Mouse (Mus musculus): ENCODE data around the gene Pptc7. TPM values are rescaled to one million over a fixed set of nuclear protein-coding genes. Genes with fewer than 3 reads are reported as not detected.

Pptc7 gene
- polyA plus RNA-seq, 1 experiment from 2014 or later: 8.5 TPM

DNA sequence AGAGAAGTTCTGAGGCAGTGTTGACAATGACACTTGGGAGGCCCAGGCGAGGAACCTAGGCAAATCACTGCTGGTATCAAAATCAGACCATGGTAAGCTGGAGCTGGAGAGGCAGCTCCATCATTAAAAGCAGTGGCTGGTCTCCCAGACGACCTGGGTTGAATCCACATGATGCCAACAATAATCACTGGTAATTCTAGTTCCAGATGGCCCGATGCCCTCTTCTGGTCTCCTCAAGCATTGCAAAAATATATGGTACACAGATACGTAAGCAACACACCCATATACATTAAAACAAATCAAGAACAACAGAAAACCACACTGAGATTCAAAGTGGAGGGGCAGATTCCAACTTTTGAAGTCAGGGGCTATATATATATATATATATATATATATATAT, 61.6 kb downstream of the Pptc7 start:
- DNase-seq (ENCODE audit: low spot score): no peak

DNA sequence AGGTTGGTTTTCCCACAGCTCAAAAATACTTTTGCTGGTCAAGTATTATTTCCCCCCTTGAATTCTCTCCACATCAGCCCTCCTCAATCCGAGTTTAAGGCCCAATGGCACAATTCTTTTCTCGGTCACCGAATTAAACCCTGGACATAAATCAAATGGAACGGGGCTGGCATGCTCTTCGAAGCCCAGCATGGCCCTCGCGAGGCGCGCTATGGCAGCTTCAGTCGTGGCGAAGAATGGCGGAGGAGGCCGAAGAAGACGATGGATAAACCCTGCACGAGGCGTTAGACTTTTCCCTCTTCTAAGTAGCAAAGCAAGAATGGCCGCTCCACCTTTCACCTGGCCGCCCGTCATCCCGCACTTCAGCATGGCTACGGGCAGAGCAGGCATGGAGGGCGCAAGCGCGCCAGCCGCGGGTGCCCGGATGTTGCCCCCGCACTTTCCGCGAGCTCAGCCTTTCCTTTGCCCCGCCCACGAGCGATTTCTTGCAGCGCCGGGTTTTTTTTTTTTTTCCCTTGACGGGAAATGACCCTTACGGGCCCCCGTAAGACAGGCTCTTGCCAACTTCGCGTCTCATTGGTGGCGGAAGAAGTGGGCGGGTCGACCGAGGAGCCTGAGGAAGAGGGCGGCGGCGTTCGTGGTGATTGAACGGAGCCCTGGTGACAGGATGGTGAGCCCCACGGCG, 69.8 kb downstream of the Pptc7 start, which contains the start of the genes Rad9b and Vps29:
Gene Rad9b, minus strand, starts transcription at position 427 of the 685 bp plus-strand sequence.
Gene Vps29, plus strand, starts transcription at position 563 of the 685 bp plus-strand sequence.
- Histone ChIP-seq H3K4me2 (ENCODE audit: low read depth) (peak within 1 kb of the TSS; percentile 78), H3K9me3 (ENCODE audit: control insufficient read depth, low read length) (no peaks in the 10 kb centered on the region), H3K36me3 (ENCODE audit: control insufficient read depth, insufficient read depth, low read length) (no peaks in the 10 kb centered on the region), H3K4me3 (ENCODE audit: low read depth, low read length) (peak within 1 kb of the TSS; percentile 77), H3K4me1 (ENCODE audit: control insufficient read depth, insufficient read depth, low read length) (no peaks in the 10 kb centered on the region; the same call in 1 of the 2 replicates), H3K9ac (ENCODE audit: low read length) (peak within 1 kb of the TSS; percentile 83), H3K27me3 (ENCODE audit: control insufficient read depth, insufficient read depth, low read length) (no peaks in the 10 kb centered on the region), H3K27ac (ENCODE audit: low read depth, low read length) (peak within 1 kb of the TSS; percentile 65; the same call in 1 of the 2 replicates)
- WGBS: under 1% methylated on average over 50 of the region's 51 CpGs
- ATAC-seq (ENCODE audit: insufficient read depth, low FRiP score, low TSS enrichment): peak; percentile 93
- peak; percentile 98 for DNase-seq (ENCODE audit: low spot score)

More for the DNA sequence above, 61.6 kb downstream of the Pptc7 start:
- H3K4me2 ChIP-seq (ENCODE audit: low read depth): no peak overlapping the region
- no peaks in the 10 kb centered on the region for H3K36me3 ChIP-seq (ENCODE audit: control insufficient read depth, insufficient read depth, low read length)
- no peak for ATAC-seq (ENCODE audit: insufficient read depth, low FRiP score, low TSS enrichment)
- H3K27me3 ChIP-seq (ENCODE audit: control insufficient read depth, insufficient read depth, low read length): no peaks in the 10 kb centered on the region
- no peaks in the 10 kb centered on the region for H3K4me1 ChIP-seq (ENCODE audit: control insufficient read depth, insufficient read depth, low read length)
- H3K9ac ChIP-seq (ENCODE audit: low read length): no peak overlapping the region
- no peaks in the 10 kb centered on the region for H3K9me3 ChIP-seq (ENCODE audit: control insufficient read depth, low read length)
- WGBS: 78% methylated on average over 4 of the region's 4 CpGs
- H3K27ac ChIP-seq (ENCODE audit: low read depth, low read length): no peak overlapping the region
- no peak overlapping the region for H3K4me3 ChIP-seq (ENCODE audit: low read depth, low read length)

GRCm38 (mm10) chr5:122354492-122355067, 70.4 kb downstream of the Pptc7 start:
- peak overlapping the region; percentile 65; the same call in 1 of the 2 replicates for H3K27ac ChIP-seq (ENCODE audit: low read depth, low read length)
- peak overlapping the region; percentile 78 for H3K4me2 ChIP-seq (ENCODE audit: low read depth)
- H3K4me3 ChIP-seq (ENCODE audit: low read depth, low read length): peak overlapping the region; percentile 77
- no peaks in the 10 kb centered on the region for H3K27me3 ChIP-seq (ENCODE audit: control insufficient read depth, insufficient read depth, low read length)
- H3K36me3 ChIP-seq (ENCODE audit: control insufficient read depth, insufficient read depth, low read length): no peaks in the 10 kb centered on the region
- no peaks in the 10 kb centered on the region; the same call in 1 of the 2 replicates for H3K4me1 ChIP-seq (ENCODE audit: control insufficient read depth, insufficient read depth, low read length)
- H3K9ac ChIP-seq (ENCODE audit: low read length): peak overlapping the region; percentile 83
- under 1% methylated on average over 56 of the region's 57 CpGs for whole genome bisulfite sequencing
- ATAC-seq (ENCODE audit: insufficient read depth, low FRiP score, low TSS enrichment) (no peak; the same call in 1 of the 2 replicates), DNase-seq (ENCODE audit: low spot score) (no peak)
- no peaks in the 10 kb centered on the region for H3K9me3 ChIP-seq (ENCODE audit: control insufficient read depth, low read length)

GRCm38 (mm10) chr5:122371591-122372191, 87.5 kb downstream of the Pptc7 start, which contains the start of gene Gpn3:
TSS of gene Gpn3 (plus strand) at chr5:122371876.
- ATAC-seq (ENCODE audit: insufficient read depth, low FRiP score, low TSS enrichment) (peak; percentile 84), DNase-seq (ENCODE audit: low spot score) (no peak)
- peak within 1 kb of the TSS; percentile 70 for H3K4me2 ChIP-seq (ENCODE audit: low read depth)
- H3K36me3 ChIP-seq (ENCODE audit: control insufficient read depth, insufficient read depth, low read length): peaks cover 16% of the 10 kb centered on the region
- H3K9ac ChIP-seq (ENCODE audit: low read length): peak within 1 kb of the TSS; percentile 75
- H3K27me3 ChIP-seq (ENCODE audit: control insufficient read depth, insufficient read depth, low read length): no peaks in the 10 kb centered on the region
- peak within 1 kb of the TSS; percentile 76 for H3K4me3 ChIP-seq (ENCODE audit: low read depth, low read length)
- 0 out of 2 replicates have a peak, but pooled peaks cover 2% of the 10 kb centered on the region for H3K4me1 ChIP-seq (ENCODE audit: control insufficient read depth, insufficient read depth, low read length)
- 0% methylated on average over 27 of the region's 46 CpGs for WGBS
- peak within 1 kb of the TSS; percentile 93 for H3K27ac ChIP-seq (ENCODE audit: low read depth, low read length)
- H3K9me3 ChIP-seq (ENCODE audit: control insufficient read depth, low read length): no peaks in the 10 kb centered on the region

GRCm38 (mm10) chr5:122372192-122372769, 88.1 kb downstream of the Pptc7 start, which contains the start of gene Fam216a:
TSS of gene Fam216a (minus strand) at chr5:122372364.
- H3K36me3 ChIP-seq (ENCODE audit: control insufficient read depth, insufficient read depth, low read length): peaks cover 15% of the 10 kb centered on the region
- peak within 1 kb of the TSS; percentile 70 for H3K4me2 ChIP-seq (ENCODE audit: low read depth)
- ATAC-seq (ENCODE audit: insufficient read depth, low FRiP score, low TSS enrichment): peak; percentile 91

DNA sequence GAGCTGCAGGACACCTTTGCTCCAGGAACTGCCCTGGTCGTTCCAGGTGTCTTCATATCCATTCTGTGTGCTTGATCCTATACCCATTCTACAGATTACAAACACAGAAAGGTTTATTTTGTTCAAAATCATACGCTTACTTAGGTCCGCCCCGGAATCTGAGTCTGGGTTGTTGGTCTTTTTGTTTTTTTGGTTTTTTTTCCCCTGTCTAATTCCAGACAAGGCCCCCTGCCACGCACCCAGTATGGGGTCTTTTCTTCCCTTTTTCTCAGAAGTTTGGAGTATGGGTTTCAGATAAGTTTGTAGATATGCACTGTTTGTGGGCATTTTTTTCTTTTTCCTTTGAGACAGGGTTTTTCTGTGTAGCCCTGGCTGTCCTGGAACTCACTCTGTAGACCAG, 88.7 kb downstream of the Pptc7 start:
- Histone ChIP-seq H3K4me2 (ENCODE audit: low read depth) (peak overlapping the region; percentile 70), H3K9me3 (ENCODE audit: control insufficient read depth, low read length) (no peaks in the 10 kb centered on the region), H3K36me3 (ENCODE audit: control insufficient read depth, insufficient read depth, low read length) (peaks cover 10% of the 10 kb centered on the region), H3K27ac (ENCODE audit: low read depth, low read length) (peak overlapping the region; percentile 93; the same call in 1 of the 2 replicates), H3K4me3 (ENCODE audit: low read depth, low read length) (peak overlapping the region; percentile 76), H3K4me1 (ENCODE audit: control insufficient read depth, insufficient read depth, low read length) (0 out of 2 replicates have a peak, but pooled peaks cover 2% of the 10 kb centered on the region), H3K27me3 (ENCODE audit: control insufficient read depth, insufficient read depth, low read length) (no peaks in the 10 kb centered on the region), H3K9ac (ENCODE audit: low read length) (peak overlapping the region; percentile 75)
- DNase-seq (ENCODE audit: low spot score) (no peak), ATAC-seq (ENCODE audit: insufficient read depth, low FRiP score, low TSS enrichment) (no peak)
- 10% methylated on average over 5 of the region's 5 CpGs for WGBS

More at GRCm38 (mm10) chr5:122372192-122372769, 88.1 kb downstream of the Pptc7 start, which contains the start of gene Fam216a:
- Histone ChIP-seq H3K9me3 (ENCODE audit: control insufficient read depth, low read length) (no peaks in the 10 kb centered on the region), H3K27ac (ENCODE audit: low read depth, low read length) (peak within 1 kb of the TSS; percentile 93), H3K9ac (ENCODE audit: low read length) (peak within 1 kb of the TSS; percentile 75), H3K4me3 (ENCODE audit: low read depth, low read length) (peak within 1 kb of the TSS; percentile 76), H3K4me1 (ENCODE audit: control insufficient read depth, insufficient read depth, low read length) (0 out of 2 replicates have a peak, but pooled peaks cover 2% of the 10 kb centered on the region), H3K27me3 (ENCODE audit: control insufficient read depth, insufficient read depth, low read length) (no peaks in the 10 kb centered on the region)
- peak; percentile 100 for DNase-seq (ENCODE audit: low spot score)
- WGBS: under 1% methylated on average over 53 of the region's 53 CpGs

Other genes with a start within 250 kb of the Pptc7 start
- gene Cux2, start 234.3 kb upstream of the Pptc7 start, polyA plus RNA-seq (2014; fragmentation: Nextera tagmentation; extraction: Ambion mirVana): 12.7 and 16.2 TPM in 2 replicates
- gene Myl2, start 183.4 kb upstream of the Pptc7 start, polyA plus RNA-seq (2014; fragmentation: Nextera tagmentation; extraction: Ambion mirVana): 9.2 and 13.7 TPM in 2 replicates
- gene Ccdc63, start 143.5 kb upstream of the Pptc7 start, polyA plus RNA-seq (2014; fragmentation: Nextera tagmentation; extraction: Ambion mirVana): not detected in 2 replicates
- 325 and 339 TPM in 2 replicates for gene Ppp1cc, start 126.1 kb upstream of the Pptc7 start, polyA plus RNA-seq (2014; fragmentation: Nextera tagmentation; extraction: Ambion mirVana)
- gene Hvcn1, start 77.6 kb upstream of the Pptc7 start, polyA plus RNA-seq (2014; fragmentation: Nextera tagmentation; extraction: Ambion mirVana): 5.6 and 6.0 TPM in 2 replicates
- gene Tctn1, start 19.9 kb upstream of the Pptc7 start, polyA plus RNA-seq (2014; fragmentation: Nextera tagmentation; extraction: Ambion mirVana): 3.9 and 4.5 TPM in 2 replicates
- gene Rad9b, start 69.9 kb downstream of the Pptc7 start, polyA plus RNA-seq (2014; fragmentation: Nextera tagmentation; extraction: Ambion mirVana): 6.9 and 9.3 TPM in 2 replicates
- 219 and 236 TPM in 2 replicates for gene Vps29, start 70.0 kb downstream of the Pptc7 start, polyA plus RNA-seq (2014; fragmentation: Nextera tagmentation; extraction: Ambion mirVana)
- 68.4 and 71.2 TPM in 2 replicates for gene Gpn3, start 87.5 kb downstream of the Pptc7 start, polyA plus RNA-seq (2014; fragmentation: Nextera tagmentation; extraction: Ambion mirVana)
- 115 and 116 TPM in 2 replicates for gene Fam216a, start 88.0 kb downstream of the Pptc7 start, polyA plus RNA-seq (2014; fragmentation: Nextera tagmentation; extraction: Ambion mirVana)
- gene Arpc3, start 107.5 kb downstream of the Pptc7 start, polyA plus RNA-seq (2014; fragmentation: Nextera tagmentation; extraction: Ambion mirVana): 65.8 and 67.4 TPM in 2 replicates
- gene Anapc7, start 137.3 kb downstream of the Pptc7 start, polyA plus RNA-seq (2014; fragmentation: Nextera tagmentation; extraction: Ambion mirVana): 33.4 and 34.7 TPM in 2 replicates
- gene Atp2a2, start 217.9 kb downstream of the Pptc7 start, polyA plus RNA-seq (2014; fragmentation: Nextera tagmentation; extraction: Ambion mirVana): 52.0 and 55.4 TPM in 2 replicates

All from neural tube, embryonic 11.5 days (tissue).